Mouse (Mus musculus) heart, adult 18-20 months (tissue): Measurements from ENCODE around the gene Uckl1. TPM values are rescaled to one million over a fixed set of nuclear protein-coding genes. Genes with fewer than 3 reads are reported as not detected.

ENCODE experiments used
- DNase-seq, 2 experiments: peaks; one replicate each; pipeline ENCODE4 v3.0.0; 2021 to 2022; ENCODE audit warnings: mixed read lengths in 1 of 2
- total RNA-seq, 2 experiments: library from RNA; stranded (reverse); gene quantifications; 2 replicates each; pipeline ENCODE4 v1.2.3; 2021

The Uckl1 gene
- total RNA-seq, 2 experiments from 2014 or later: 32.5 to 34.1 TPM

- DNase-seq: peak; percentile 53 to 75
Measured at GRCm38 (mm10) chr2:181572921-181573920, 11.5 kb downstream of the Uckl1 start.

DNA sequence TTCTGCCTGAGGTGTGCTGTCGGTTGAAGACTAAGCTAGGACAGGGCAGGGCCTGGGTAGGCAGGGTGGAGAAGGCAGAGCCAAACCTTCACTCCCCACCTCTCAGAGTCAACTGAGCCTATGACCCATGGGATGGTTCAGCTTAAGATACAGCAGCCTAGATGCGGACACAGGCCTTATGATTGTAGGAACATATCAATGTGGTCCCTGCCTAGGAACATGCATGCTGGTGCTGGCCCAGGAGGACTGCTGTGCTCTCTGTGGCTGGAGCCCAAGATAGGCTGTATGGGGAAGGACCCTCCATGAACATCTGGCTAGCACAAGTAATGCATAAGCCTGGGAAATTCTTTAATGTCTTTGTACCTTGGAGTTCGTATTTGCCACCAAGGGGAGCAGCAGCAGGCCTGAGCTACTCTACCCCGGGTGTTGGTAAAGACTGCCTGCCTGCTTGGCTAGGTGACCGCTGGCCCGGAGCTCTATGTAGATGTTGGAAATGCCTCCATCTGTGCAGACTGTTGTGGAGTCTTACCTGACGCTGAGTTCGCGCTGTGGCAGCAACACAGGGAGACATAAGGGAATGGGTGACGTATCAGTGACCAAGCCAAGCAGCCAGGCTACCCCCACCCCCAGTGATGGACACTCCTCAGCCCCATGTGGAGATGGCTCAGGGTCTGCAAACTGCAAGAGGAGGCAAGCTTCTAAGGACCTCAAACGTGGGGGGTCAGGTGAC is 12.6 kb downstream of the Uckl1 start:
- no peak for DNase-seq

GRCm38 (mm10) chr2:181570921-181571595 is 13.6 kb downstream of the Uckl1 start:
- no peak for DNase-seq

GRCm38 (mm10) chr2:181570375-181570774 is 14.3 kb downstream of the Uckl1 start:
- DNase-seq: no peak

DNA sequence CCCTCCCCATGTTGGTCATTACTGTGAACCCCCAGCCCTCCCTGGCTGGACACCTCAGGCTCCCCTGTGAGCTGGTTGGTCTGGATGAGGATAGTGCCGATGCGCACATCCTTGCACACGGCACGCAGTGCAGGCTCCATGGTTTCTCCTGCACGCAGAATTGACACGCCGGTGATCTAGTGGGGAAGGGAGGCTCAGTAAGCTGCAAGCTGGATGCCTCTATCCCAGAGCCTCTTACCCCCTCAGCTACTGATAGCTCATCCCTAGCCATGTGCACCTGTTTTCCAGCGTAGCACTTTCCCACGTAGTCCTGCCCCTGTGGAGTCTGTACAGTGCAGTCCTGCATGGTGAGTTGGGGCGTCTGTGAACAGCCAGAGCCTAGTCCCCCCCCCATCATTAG is 14.8 kb downstream of the Uckl1 start:
- no peak for DNase-seq

- peak; percentile 45 to 81 for DNase-seq
Measured at GRCm38 (mm10) chr2:181568272-181569008, 16.3 kb downstream of the Uckl1 start.

DNA sequence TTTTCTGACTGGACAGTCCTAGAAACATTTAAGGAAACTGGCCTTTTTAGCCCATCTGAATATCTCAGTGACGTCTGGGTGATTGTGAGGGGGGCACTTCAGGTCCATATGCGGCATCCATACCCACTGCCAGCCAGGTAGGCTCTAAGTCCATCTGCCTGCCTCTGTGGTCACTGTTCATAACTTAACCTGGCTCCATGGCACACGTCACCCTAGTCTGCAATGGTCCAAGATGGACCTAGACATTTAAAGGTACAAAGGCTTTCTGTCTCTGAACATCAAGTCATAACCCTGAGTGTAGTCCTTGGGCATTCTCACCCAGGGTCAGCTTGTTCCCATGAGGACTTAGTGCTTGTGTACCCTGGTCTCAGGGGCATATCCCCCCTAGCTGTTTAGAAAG is 17.4 kb downstream of the Uckl1 start:
- no peak for DNase-seq

DNA sequence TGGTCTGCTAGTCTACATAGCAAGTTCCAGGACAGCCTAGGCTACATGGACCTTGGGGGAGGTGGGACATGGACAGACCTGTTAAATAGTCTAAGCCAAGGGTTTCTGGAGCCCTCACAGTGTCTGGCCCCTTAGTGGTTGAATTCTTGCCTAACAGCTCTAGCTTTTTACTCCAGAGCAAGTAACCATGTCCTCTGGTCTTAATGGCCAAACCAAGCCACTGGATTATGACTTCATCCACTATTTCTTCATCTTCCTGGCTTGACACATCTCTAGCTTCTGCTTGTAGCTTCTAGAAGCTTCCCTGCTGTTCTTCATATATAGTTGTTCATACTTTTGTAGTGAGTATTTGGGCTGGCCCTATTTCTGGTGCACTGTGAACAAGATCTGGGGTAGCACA is 30.9 kb downstream of the Uckl1 start:
- no peak for DNase-seq

DNA sequence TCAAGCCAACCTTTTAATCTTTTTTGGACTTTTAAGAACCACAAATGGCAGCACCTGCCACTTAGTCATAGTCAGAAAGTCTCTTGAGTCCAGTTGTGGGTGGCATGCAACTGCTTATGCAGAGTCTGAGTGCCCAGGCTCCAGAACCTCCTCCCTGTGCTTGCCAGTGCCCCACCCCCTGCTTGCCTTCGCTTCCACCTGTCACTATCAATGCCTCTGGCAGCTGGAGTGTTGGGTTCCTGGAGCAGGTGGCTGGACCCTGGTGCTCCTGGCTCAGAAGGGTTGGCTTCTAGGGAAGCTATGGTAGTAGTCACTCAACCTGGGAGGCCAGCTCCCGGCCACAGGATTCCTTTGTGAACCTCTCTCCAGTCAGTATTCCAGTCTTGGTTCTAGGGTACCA is 34.5 kb downstream of the Uckl1 start:
- DNase-seq: no peak

- DNase-seq: no peak
Measured at GRCm38 (mm10) chr2:181548682-181549081, 36.0 kb downstream of the Uckl1 start.

DNA sequence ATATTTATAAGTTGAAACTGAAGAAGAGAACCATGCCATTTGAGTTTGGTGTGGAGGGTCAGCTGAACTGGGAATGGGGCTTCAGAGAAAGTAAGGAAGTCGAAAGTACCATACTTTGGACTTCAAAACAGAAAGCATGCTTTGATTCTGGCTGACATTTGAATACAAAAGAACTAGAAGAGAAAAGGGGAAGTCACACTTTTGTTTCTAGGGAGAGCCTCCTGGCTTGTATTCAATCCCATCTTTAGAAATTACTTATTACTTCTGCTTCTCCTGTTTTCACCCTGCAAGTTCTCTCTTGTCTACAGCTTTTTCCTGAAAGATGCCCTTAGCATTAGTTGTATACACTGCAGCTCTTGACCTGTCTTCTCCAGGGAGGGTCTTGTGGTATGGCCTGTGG is 36.5 kb downstream of the Uckl1 start:
- no peak for DNase-seq

GRCm38 (mm10) chr2:181546142-181546541 is 38.5 kb downstream of the Uckl1 start:
- no peak for DNase-seq

- DNase-seq: no peak
Measured at GRCm38 (mm10) chr2:181541761-181542380, 42.8 kb downstream of the Uckl1 start.

DNA sequence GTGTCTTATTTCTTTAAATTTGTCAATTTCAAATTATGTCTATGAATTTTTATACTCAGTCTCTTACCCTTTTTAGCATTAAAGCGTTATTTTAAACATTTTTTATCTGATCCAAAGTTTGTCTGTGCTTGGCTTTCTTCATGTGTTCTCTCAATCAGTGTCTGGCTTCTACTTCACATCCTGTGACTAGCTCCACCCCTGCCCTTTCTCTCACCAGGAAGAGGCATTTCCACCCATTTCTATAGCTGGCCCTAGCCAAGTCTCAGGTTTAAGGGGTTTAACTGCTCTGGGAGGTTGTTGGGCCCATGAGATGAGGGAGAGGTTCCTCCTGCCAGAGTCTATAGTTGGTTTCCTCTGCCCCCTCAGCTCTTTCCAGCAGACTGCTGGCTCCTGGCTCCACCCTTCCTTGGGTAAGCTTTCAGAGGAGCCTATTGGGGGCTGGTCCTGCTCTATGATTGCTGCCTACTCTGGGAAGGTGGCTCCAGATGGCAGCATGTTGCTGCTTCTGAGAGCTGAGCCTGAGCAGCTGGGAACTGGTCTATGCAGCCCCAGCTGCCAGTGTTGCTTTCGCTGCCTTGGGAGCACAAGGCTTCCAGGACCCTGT is 47.1 kb downstream of the Uckl1 start:
- DNase-seq: peak; percentile 43 to 44

DNA sequence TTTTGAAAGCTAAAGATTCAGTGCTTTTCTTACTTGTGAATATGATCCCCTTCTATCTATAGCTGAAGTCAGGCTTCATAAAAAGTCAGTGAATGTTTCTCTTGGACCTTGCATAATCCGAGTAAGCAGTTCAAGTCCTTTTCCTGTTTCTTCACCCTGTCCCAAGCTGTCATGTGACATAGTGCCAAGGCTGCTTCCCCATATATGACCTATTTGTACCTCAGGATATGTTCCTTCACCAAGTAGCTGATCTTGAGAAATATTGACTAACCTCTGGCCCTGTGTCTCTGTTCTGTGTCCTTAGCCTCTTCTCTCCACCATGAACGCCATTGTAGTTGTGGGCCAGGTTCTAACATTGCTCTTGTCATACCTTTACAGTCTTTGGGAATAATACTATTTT is 48.3 kb downstream of the Uckl1 start:
- peak in 1 of 2 experiments; percentile 56 for DNase-seq

- DNase-seq: no peak
Measured at GRCm38 (mm10) chr2:181532589-181532988, 52.1 kb downstream of the Uckl1 start.

DNA sequence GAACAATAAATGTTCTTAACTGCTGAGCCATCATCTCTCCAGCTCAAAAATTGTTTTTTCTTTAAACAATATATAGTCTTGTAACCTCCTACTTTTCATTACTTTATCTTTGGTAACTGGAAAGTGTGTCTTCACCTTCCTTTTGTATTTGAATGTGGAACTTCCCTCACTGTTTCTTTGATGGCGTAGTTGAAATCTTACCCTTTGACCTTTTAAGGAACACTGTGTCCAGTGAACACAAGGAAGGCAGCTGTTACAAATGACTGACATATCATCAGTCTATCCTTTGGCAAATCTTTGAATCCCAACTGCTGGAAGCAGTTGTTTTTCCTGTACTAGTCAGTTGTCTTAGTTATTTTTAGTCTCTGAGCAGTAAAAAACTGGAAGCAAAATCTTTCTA is 55.6 kb downstream of the Uckl1 start:
- DNase-seq: no peak

- no peak for DNase-seq
Measured at GRCm38 (mm10) chr2:181525526-181525925, 59.2 kb downstream of the Uckl1 start.

GRCm38 (mm10) chr2:181522811-181523210 is 61.9 kb downstream of the Uckl1 start:
- DNase-seq: peak in 1 of 2 experiments; percentile 21

DNA sequence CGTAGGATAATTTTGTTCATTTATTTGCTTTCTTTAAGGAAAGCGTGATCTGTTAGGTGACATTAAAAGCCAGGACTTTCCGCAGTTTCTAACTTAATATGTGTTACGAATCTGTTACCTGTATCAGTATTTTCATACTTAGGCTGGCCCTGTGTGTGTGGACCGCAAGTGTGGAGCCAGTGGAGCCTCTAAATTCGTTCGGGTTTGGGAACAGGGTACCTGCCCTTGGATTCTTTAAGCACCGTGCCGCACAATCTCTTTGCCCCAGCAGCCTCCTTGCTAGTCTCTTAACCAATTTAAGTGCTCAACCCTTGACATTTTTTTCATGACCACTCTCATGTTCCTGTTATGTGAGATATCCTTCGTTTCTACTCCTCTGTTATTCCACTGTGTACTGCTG is 63.2 kb downstream of the Uckl1 start:
- DNase-seq: peak in 1 of 2 experiments; percentile 9

DNA sequence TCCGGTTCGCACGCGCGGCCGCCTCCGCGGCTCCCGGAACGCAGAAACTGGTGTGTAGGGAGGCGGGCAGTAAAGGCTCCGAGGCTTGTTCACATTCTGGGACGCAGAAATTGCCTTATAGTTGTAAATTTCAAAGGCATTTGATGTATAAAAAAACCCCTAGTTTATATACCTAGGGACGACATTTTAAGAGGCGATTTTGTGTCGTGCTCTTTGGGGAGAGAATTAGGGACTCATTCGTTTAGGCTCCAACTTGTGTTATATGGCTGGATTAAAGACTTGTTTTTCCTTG is 63.8 kb downstream of the Uckl1 start:
- DNase-seq: no peak
